Mouse (Mus musculus): ENCODE measurements around the gene Orc6.

Gene Orc6

DNA sequence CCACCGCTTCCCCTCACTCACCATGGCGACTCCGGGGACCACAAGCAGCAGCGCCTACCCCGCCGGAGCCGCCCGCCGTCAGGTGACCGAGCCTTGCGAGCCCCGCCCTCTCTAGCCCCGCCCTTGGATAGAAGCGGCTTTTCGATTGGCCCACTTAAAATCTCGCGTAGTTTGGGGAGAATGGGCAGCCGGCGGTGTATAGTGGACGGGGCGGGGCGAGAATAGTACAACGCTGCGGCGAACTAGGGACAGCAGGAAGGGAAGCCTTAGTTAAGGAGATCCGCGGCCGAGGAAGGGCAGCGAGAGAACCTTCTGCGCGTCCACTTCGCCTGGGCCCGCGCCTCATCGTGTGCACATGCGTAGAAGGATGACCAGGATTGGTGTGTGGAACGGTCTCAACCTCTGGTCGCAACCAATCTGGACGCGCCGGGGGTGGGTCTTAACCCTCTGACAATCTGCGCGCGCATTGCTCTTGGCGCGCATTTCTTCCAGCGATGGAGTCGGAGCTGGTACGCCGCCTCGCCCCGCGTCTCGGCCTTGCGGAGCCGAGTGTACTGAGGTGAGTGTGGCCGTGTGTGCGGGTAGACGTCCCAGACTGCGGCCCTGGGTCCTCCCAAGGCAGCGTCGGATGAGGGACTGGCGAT lies at the start of gene Orc6, which contains the start of gene Vps35:
Gene Orc6 (plus strand): TSS at position 199 of the 644 bp plus-strand sequence.
Gene Vps35 (minus strand): TSS at position 369 of the 644 bp plus-strand sequence.
- peak; percentile 95 to 96 for DNase-seq (ENCODE audit: low spot score in 2 of 2)

DNA sequence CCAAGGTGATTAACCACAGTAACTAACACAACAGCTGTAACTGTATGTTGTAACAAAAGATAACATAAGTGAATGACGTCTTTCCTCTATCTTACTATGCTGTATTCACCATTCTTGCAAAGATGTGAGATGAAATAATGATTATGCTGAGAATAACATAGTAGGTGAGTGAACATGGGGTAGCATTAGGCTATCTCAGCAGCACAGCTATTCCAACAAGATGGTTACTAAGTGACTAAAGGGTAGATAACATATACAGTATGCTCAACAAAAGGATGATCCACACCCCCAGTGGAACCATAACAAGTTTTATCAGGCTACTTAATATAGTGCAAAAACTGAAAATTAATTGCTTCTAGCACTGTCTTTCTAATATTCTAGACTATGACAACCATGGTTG lies 12.6 kb upstream of the Orc6 start:
- no peak for DNase-seq (ENCODE audit: low spot score in 2 of 2)

DNA sequence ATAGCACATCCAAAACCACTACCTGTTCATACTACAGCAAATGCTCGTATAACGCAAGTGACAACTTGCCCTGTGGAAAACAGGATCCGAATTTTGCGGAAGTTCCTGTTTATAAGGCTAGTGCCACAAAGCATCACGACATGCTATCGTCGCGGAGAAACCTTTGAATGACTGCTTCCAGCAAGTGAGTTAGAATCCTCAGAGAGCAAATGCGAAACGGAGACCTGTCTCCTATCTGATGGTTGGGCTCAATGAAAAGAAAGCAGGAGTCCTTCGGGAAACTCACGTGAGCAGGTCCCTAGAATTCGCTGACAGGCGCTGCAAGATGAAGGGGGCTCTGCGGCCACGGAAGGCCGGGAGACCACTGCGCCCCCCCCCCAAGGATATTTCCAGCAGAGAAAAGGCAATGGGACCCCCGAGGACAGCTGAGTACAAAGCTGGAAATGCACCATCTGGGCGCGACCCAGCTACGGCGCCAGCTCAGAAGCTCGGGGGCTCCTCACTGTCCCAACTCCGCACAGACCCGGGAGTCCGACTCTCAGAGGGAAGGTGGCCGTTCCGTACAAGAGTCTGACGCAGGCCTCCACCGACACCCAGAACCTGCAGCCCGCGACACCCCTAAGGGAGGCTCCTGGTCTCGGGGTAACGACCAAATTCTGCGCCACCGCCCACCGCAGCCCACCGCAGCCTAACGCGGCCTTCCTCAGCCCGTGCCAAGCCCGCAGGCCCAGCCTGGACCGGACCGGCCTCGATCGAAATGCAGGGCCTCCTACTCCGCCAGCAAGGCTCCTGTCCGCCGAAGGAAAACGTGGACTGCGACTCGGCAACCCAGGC lies 615 bp upstream of the Orc6 start:
- DNase-seq (ENCODE audit: low spot score in 2 of 2): peak; percentile 6 to 24

DNA sequence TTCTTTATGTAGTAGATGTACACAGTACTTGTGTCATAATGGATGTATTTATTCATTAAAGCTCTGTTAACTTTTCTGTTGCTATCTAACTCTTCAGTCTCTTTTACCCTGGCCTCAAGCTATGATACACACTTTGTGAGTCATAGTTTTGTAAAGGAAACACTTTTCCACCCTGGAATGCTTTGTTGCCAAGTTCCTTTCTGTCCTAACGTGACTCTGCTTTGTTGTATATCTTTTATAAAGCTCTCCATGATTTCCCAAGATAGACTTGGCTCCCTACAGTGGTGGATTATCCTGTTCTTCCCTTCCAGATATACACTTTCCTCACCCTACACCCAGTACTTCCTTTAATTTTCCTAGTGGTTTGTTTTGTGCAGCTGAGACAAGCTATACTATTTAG lies 2.5 kb downstream of the Orc6 start:
- DNase-seq (ENCODE audit: low spot score in 2 of 2): no peak

DNA sequence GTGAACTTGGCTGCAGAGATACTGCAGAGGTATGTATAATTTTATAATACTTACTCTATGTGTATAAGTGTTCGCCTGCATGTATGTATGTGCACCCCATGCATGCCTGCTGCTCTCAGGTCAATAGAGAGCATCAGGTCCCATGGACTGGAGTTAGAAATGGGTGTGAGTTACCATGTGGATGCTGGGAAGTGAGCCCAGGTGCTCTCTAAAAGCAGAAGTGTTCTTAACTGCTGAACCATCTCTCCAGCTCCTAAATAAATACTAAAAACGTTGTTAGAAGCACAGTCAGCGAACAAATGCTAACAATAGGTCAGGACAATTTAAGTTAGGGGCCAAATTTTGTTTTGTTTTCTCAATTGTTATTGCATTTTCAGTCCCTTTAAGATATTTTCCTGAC lies 3.5 kb downstream of the Orc6 start:
- no peak for DNase-seq (ENCODE audit: low spot score in 2 of 2)

DNA sequence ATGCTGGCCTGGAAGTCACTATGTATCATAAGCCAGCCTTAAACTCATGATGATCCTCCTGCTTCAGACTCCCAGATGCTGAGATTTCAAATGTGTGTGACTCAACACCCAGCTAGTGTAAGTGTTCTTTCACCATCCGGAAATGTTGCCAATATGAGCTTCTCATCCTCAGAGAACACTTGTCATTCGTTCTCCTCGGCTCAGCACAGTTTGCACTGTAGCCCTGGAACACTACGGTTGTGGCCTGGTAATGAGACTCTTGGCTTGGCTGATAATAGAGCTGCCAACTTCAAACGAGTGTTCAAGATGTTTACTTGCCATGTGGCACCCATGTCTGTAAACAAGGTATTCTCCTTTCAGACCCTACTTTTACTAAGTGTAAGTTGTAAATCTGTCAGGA lies 4.1 kb downstream of the Orc6 start:
- DNase-seq (ENCODE audit: low spot score in 2 of 2): no peak

DNA sequence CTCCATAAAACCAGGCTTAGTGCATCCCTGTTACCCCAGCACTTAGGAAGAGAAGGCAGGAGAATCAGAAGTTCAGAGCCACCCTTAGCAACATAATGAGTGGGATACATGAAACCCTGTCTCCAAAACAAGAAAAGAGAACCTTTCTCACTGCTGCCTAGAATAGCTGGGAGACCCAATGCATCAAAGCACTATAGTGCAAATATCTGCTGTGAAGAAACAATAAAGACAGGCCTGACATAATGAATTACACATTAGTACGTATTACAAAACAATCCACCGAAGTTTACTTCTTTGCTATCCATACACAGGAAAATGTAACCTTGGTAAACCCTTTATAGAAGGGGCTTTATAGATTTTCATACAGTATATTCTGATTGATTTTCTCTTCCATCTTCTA lies 9.1 kb downstream of the Orc6 start:
- no peak for DNase-seq (ENCODE audit: low spot score in 2 of 2)

DNA sequence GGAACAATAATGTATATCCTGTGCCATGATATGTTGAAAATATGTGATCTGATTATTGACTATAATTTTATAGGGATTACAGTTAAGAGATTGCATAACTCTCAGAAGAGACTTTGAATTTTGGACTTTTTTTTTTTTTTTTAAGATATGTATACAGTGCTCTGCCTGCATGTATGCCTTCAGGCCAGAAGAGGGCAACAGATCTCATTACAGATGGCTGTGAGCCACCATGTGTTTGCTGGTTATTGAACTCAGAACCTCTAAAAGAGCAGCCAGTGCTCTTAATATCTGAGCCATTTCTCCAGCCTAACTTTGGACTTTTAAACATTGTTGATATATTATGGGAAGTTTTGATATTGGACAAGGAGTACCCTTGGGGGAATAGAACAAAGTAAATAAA lies 12.3 kb downstream of the Orc6 start:
- no peak for DNase-seq (ENCODE audit: low spot score in 2 of 2)

DNA sequence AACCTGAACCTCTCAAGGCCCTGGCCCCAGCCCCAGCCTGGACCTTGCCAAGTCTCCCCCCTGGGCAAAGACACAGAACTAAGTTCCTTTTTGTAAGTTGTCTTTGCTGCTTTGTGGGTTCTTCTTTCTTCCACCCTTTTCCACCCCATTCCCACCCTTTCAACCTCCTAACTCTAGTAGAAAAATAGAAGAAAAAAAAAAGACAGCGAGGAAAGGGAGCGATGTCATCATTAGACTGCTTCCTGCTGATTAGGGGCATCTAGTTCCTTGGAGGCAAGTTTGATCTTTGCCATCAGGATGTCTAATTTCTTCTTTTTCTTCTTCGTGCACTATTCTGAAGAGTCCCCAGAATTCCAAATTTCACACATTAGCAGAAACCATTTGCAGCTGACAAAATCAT lies 13.6 kb downstream of the Orc6 start:
- DNase-seq (ENCODE audit: low spot score in 2 of 2): no peak

DNA sequence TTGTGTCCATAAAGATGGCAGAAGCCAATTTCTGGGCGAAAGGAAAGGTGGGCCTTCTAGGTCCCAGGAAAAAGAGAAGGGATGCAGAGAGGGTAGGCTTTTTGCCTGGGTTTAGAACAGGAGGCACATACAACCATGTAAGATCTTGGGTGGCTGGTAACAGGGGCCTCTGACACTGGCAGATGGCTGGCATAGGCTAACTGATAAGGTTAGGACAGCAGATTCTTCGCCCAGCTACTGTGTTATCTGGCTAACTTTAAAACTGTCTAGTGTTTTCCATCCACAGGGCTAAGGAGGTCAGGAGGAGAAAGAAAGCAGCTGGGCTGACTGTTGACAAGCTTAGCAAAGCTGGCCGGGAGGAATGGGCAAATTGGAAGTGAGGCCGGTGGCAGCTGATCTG lies 19.1 kb downstream of the Orc6 start:
- no peak for DNase-seq (ENCODE audit: low spot score in 2 of 2)

DNA sequence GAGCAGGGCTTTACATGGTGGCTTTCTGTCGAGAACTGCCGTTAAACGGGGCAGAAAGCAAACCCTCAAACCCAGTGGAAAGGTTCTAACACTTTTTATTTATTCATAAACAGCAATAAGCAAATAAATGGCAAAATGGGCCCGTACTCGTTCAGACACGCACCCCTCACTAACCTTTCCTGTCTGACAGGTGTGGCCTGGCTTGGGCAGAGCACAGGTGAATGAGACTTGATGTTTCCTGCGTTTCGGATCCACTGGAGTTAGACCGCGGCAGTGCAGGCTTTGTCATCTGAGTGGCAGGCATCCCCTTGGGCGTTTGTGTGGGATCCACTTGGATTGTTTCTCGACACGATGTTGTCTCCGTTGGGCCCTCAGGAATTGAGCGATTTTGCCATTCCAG lies 22.5 kb downstream of the Orc6 start:
- no peak for DNase-seq (ENCODE audit: low spot score in 2 of 2)

DNA sequence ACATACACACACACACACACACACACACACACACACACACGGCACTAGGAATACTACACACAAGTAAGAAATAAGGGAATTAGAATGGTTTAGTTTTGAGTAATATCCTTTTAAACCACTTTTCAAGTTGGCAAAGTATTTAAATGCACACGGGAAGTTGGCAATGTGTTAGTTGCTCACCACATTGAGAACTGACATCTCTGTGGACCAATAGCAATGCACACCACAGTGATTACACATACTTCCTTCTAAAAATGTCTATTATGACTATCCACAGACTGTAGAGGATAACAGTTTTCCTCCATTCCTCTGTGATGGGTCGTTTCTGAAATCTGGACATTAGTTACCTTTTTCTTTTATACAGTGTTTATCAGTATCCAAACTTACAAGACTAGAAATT lies 23.7 kb downstream of the Orc6 start:
- no peak for DNase-seq (ENCODE audit: low spot score in 2 of 2)

DNA sequence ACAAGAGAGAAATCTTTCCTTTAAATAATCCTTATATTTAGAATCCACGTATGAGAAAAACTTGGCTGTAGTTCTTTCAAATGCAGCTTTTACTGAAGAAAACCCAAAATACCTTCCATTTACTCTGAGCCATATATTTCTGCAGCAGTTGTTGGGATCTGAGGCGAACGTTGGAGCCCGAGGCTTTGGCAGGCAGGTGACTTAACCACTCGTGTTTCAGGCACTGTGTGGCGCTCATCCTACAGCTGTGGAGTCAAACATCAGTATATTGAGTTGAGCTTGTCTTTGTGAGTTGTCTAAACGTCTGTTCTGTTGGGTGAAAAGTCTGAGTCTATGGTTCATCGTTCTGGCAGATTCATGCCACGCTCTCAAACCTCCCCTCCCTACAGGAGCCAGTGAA lies 27.6 kb downstream of the Orc6 start:
- DNase-seq (ENCODE audit: low spot score in 2 of 2): no peak

DNA sequence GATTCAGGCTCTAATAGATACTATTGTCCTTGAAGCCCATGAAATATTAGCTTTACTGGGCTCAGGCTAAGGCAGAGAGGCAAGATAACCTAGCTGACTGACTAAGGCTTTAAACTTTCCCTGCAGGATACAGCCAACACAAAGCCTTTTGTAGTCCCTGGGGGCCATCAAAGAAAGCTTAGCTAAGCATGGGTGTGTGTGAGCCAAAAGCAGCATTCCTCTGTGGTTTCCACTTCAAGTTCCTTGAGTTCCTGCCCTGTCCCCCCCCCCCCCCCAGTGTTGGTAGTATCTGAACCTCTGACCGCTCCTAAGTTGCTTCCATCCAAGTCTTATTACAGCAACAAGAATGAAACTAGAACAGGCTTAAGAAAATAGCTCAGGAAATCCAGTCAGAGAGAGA lies 30.1 kb downstream of the Orc6 start:
- no peak for DNase-seq (ENCODE audit: low spot score in 2 of 2)

DNA sequence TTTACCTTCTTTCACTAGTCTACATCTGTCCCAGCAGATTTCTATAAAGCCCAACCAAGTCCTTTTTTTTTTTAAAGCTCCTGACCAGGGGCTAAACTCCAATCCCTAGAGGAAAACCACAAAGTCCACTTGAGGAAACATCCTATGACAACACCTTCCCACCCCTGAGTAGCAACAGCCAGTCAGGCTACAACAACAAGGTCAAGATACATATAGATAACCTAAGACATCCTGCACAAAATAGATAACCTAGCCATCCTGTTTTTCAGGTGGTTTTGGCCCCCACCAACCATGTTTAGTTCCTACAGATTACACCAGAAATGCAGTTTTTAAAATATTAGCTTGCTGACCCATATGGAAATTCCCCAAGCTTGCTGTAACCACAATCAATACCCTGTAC lies 35.7 kb downstream of the Orc6 start:
- no peak for DNase-seq (ENCODE audit: low spot score in 2 of 2)

DNA sequence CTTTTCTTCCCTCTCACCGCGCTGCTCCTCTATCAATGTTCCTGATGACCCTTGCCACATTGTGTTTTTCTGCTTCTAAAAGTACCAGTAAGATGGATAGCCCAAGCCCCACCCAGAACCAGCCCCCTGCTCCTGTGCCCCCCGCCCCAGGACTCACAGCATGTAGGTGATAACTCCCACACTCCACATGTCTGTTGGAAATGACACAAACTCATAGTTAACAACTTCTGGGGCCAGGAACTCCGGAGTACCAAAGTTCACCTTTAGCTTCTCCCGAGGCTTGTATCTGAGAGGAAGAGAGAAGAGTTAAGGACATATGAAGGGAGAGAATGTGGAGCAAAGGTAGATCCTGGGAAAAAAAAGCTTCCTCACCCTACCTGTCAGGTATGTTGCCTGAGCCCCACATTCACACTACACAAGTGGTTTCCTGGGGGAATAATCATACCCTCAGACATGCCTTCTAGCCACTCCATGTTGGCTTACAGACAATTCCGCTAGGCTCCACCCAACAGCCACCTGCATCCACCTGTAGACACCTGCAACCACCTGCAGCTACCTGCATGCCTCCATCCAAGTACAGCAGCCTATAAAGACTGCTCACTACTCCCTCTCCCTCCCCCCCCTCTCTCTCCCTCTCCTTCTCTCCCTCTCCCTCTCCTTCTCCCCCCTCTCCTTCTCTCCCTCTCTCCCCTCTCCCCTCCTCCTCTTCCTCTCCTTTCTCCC lies 36.9 kb downstream of the Orc6 start:
- no peak for DNase-seq (ENCODE audit: low spot score in 2 of 2)

DNA sequence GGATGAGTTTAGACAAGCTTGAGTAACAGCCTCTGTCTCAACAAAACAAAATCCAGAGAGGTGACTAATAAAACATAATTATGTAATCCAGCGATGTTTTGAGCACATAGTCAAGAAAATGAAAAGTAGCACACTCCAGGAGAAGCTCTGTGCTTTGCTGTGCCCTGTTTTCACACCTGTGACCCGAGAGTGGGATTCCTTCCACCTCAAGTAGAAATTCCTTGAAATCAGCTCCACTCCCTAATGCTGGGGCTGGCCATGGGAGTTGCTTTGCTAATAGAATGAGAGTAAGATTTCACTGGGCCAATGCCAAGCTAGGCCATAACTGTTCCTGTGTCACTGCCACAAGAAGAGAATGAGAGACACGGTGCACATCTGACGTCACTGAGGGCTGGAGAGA lies 38.2 kb downstream of the Orc6 start:
- no peak for DNase-seq (ENCODE audit: low spot score in 2 of 2)

DNA sequence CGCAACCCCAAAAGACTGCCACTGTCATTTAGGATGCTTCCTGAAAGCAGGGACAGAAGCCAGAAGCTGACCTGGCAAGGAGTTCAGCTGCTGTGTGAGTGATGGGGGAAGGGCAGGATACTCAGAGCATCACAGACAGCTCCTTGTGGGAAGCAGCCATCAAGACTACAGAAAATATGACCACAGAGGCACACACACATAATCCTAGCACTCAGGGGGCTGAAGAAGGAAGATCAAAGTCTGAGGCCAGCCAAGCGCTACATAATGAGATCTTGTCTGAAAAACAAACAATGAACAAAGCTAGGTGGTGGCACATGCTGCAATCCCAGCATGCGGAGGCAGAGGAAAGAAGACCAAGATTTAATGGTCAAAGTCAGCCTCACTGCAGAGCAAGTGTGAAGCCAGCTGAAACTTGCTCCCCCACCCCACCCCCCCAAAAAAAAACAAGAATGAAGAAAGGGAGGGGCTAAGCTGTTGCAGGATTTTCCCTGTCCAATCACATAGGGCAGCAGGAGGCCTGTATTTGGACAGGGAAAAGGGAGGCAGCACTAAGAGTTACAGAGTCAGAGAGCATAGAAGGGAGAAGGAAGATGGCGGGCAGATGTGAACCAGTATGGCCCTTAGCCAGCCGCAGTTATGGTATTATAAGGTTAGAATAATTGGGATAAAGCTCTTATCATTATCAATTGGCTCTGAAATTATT lies 40.6 kb downstream of the Orc6 start:
- DNase-seq (ENCODE audit: low spot score in 2 of 2): no peak

DNA sequence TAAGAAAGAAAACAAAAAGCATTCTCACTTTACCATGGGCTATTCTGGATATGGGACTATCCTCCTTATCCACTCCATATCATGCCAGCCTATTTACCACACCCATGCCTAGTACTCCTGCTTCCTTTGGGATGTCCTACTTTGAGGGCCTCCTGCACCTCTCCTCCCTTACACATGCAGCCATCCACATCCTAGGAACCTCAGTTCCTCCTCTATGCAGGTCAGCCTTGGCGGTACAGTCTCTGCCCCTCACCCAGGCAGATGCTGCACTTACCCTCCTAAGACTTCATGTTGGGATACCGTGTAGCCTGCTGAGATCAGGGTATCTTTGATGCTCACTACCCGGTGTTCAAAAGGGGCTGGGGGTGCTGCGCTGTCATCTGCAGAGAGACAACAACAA lies 53.9 kb downstream of the Orc6 start:
- no peak for DNase-seq (ENCODE audit: low spot score in 2 of 2)

All from natural killer cell, adult 2 months (primary cell).